Mouse (Mus musculus) adrenal gland, adult 18-20 months (tissue): ENCODE data around the gene Snrnp27. TPM values are rescaled to one million over a fixed set of nuclear protein-coding genes. Genes with fewer than 3 reads are reported as not detected.

ENCODE experiments used
- total RNA-seq, 2 experiments: library from RNA; stranded (reverse); gene quantifications; 1 replicate in 1 of 2; 2 replicates in 1 of 2; pipeline ENCODE4 v1.2.3; 2021

The Snrnp27 gene
- total RNA-seq, 2 experiments from 2014 or later = 56.5 to 60.9 TPM

Other genes with a start within 250 kb of the Snrnp27 start
- 10 to 100 TPM; 18.1 to 18.6 TPM for gene C87436, start 246.1 kb downstream of the Snrnp27 start, total RNA-seq
- 100 to 1,000 TPM; 331 to 339 TPM for gene Pcbp1, start 158.2 kb downstream of the Snrnp27 start, total RNA-seq
- gene Asprv1, start 56.4 kb downstream of the Snrnp27 start, total RNA-seq = under 1 TPM in 1 of 2 experiments, not detected in 1; 0.32 TPM
- 1 to 10 TPM; 7.2 to 7.5 TPM for gene Mxd1, start 15.4 kb downstream of the Snrnp27 start, total RNA-seq
- 10 to 100 TPM; 11.9 to 17.8 TPM for gene Gmcl1, start 48.9 kb upstream of the Snrnp27 start, total RNA-seq
- 10 to 100 TPM; 76.0 to 82.7 TPM for gene Anxa4, start 109.1 kb upstream of the Snrnp27 start, total RNA-seq
- 100 to 1,000 TPM; 104 to 109 TPM for gene Aak1, start 165.0 kb upstream of the Snrnp27 start, total RNA-seq